Mouse (Mus musculus): Measurements from ENCODE around the gene C1s1.

- TF ChIP-seq CTCF (IDR thresholded peaks at IDR 0.05; ENCODE audit: low read depth) (no peak), EP300 (IDR thresholded peaks at IDR 0.05; ENCODE audit: low read depth) (no peak)
These were observed 40.1 kb downstream of the C1s1 start for GRCm38 (mm10) chr6:124502021-124502420.
